Mouse (Mus musculus) small intestine, adult 10 weeks (tissue): ENCODE measurements around the gene Olfr384. TPM values are rescaled to one million over a fixed set of nuclear protein-coding genes. Genes with fewer than 3 reads are reported as not detected.

Experiments
- polyA plus RNA-seq: library from polyadenylated mRNA; stranded (reverse); fragments of 350-450 nt; fragmentation: Illumina TruSeq; extraction: RNeasy Lipid Tissue Mini Kit (QIAGEN cat#74804); gene quantifications from one replicate; pipeline ENCODE4 v1.2.3, GENCODE M21; 2014; ENCODE audit warnings: low replicate concordance

Gene Olfr384
- polyA plus RNA-seq = not detected

DNA sequence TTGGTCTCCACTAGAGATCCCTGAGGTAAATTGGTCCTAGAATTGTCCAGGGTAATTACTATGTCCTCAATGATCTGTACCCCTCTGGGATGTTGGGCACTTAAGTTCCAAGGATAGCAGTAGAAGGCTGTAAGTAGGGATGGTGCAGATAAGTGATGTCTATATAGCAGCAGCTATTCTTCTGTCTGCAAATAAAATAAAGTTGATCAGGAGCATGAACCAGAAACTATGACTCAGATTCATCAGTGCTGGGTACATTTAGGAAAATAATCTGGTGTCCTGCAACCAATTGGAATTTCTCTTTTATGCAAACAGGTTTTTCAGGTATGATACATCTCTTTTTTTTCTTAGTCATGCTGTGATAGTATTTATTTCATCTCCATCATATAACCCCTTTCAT is at the start of gene Olfr384:
Gene Olfr384, plus strand, starts transcription at position 301 of the 400 bp plus-strand sequence.

DNA sequence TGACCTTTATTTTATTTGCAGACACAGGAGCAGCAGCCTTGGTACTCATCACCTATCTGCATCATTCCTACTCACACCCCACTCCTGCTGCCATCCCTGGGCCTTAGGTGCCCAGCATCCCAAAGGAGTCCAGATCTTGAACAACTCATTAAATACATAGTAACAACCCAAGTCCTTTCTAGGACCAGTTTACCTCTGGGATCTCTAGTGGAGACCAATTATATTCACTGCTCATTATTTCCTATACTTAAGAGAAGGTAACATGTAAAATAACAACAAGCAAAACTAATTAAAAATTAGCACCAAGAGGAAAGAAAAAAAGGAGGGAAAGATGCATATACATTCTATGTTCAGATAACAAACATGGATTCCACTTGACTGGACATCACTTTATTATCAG is 5.5 kb upstream of the Olfr384 start, which contains the start of gene Olfr385:
Gene Olfr385, minus strand, starts transcription at position 101 of the 400 bp plus-strand sequence.

Other genes starting within 250 kb of the Olfr384 start
- not detected for gene Olfr20, start 247.8 kb upstream of the Olfr384 start, polyA plus RNA-seq
- gene Olfr376, start 227.3 kb upstream of the Olfr384 start, polyA plus RNA-seq = not detected
- not detected for gene Olfr1, start 199.0 kb upstream of the Olfr384 start, polyA plus RNA-seq
- not detected for gene Olfr378, start 170.1 kb upstream of the Olfr384 start, polyA plus RNA-seq
- gene Olfr380, start 141.1 kb upstream of the Olfr384 start, polyA plus RNA-seq = not detected
- not detected for gene Olfr381, start 107.0 kb upstream of the Olfr384 start, polyA plus RNA-seq
- not detected for gene Olfr382, start 81.4 kb upstream of the Olfr384 start, polyA plus RNA-seq
- gene Olfr385, start 5.6 kb upstream of the Olfr384 start, polyA plus RNA-seq = not detected
- gene Zfp735, start 90.2 kb downstream of the Olfr384 start, polyA plus RNA-seq = not detected
- not detected for gene Olfr389, start 182.1 kb downstream of the Olfr384 start, polyA plus RNA-seq
- not detected for gene Olfr390, start 184.4 kb downstream of the Olfr384 start, polyA plus RNA-seq
- gene Olfr391-ps, start 204.5 kb downstream of the Olfr384 start, polyA plus RNA-seq = not detected
- gene Olfr392, start 218.5 kb downstream of the Olfr384 start, polyA plus RNA-seq = not detected